Mouse (Mus musculus): Measurements from ENCODE around the gene Cpne7.
"Not testable (repeated sequence)": the region's sequence is repeated elsewhere in the genome, so short reads cannot be mapped to it uniquely, and the experiment has no call there.

The Cpne7 gene

GRCm38 (mm10) chr8:123117127-123117731 is at the start of gene Cpne7:
TSS of gene Cpne7 (plus strand) at chr8:123117374.
- DNase-seq (ENCODE audit: low spot score in 2 of 2), result no peak

- no peak for DNase-seq (ENCODE audit: low spot score in 2 of 2)
These were observed 46.0 kb upstream of the Cpne7 start for GRCm38 (mm10) chr8:123071176-123071575.

DNA sequence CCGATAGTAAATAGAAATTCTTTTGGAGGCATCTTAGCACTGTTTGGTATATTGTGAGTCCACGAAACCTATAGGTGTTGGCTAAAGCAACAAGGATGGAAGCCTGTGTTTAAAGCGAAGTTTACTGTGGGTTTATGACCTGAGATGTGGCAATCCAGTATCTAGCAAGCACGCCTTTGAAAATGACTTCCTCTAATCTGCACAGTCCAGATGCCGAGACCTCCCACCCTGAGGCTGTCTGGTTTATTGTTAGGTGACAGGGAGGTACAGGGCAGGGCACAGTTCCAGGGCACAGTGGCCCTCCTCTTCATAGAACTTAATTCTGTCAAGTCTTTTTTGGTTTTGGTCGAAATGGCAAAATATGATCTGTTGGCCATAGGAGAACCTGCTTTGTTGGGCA is 40.0 kb upstream of the Cpne7 start:
- DNase-seq (ENCODE audit: low spot score in 2 of 2), result no peak

GRCm38 (mm10) chr8:123082993-123083392 is 34.2 kb upstream of the Cpne7 start:
- DNase-seq (ENCODE audit: low spot score in 2 of 2), result no peak

GRCm38 (mm10) chr8:123083610-123084009 is 33.6 kb upstream of the Cpne7 start:
- peak; percentile 37 to 65 for DNase-seq (ENCODE audit: low spot score in 2 of 2)

DNA sequence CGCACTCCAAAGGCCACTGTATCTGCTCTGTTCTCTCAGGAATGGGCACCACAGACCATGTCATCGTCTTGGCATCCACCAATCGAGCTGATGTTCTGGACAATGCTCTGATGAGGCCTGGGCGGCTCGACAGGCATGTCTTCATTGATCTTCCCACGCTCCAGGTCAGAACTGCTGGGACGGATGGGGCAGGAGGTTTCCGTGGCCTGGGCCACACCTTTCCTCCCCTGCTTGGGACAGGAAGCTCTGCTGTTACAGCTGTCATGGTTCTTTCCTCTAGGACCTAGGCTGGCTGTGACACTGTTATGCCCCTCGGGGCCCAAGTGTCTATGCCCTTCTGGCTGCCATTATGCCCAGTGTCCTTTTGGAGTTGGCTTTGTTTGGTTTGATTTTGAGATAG is 29.9 kb upstream of the Cpne7 start:
- DNase-seq (ENCODE audit: low spot score in 2 of 2), result no peak

DNA sequence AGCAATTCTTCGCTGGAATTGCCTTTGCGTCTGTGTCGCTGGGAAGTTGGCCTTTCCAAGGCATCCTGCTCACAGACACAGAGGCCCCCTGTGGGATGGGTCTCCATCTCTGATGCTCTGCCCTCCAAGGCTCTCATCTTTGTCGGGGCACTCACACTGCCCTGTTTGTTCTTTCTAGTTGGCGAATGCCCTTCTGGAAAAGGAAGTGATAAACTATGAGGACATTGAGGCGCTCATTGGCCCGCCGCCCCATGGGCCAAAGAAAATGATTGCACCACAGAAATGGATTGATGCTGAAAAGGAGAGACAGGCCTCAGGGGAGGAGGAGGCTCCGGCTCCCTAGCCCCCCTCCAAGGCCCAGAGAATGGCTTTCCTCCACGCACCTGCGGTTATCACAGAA is 20.0 kb upstream of the Cpne7 start:
- peak; percentile 37 to 44 for DNase-seq (ENCODE audit: low spot score in 2 of 2)

GRCm38 (mm10) chr8:123097786-123098584 is 19.2 kb upstream of the Cpne7 start:
- DNase-seq (ENCODE audit: low spot score in 2 of 2), result peak; percentile 38 to 44

- DNase-seq (ENCODE audit: low spot score in 2 of 2), result no peak
These were observed 16.9 kb upstream of the Cpne7 start for GRCm38 (mm10) chr8:123100288-123100687.

GRCm38 (mm10) chr8:123101244-123101643 is 15.9 kb upstream of the Cpne7 start:
- no peak for DNase-seq (ENCODE audit: low spot score in 2 of 2)

GRCm38 (mm10) chr8:123101735-123102685 is 15.2 kb upstream of the Cpne7 start, which contains the start of gene Rpl13:
TSS of gene Rpl13 (plus strand) at chr8:123102350.
- DNase-seq (ENCODE audit: low spot score in 2 of 2), result peak; percentile 94 to 98

GRCm38 (mm10) chr8:123102855-123103254 is 14.3 kb upstream of the Cpne7 start:
- not testable (repeated sequence) for DNase-seq (ENCODE audit: low spot score in 2 of 2)

GRCm38 (mm10) chr8:123103285-123103684 is 13.9 kb upstream of the Cpne7 start:
- DNase-seq (ENCODE audit: low spot score in 2 of 2), result no peak

- no peak for DNase-seq (ENCODE audit: low spot score in 2 of 2)
These were observed 13.0 kb upstream of the Cpne7 start for GRCm38 (mm10) chr8:123104046-123104767.

GRCm38 (mm10) chr8:123105553-123106326 is 11.4 kb upstream of the Cpne7 start:
- DNase-seq (ENCODE audit: low spot score in 2 of 2), result no peak

GRCm38 (mm10) chr8:123106531-123106930 is 10.6 kb upstream of the Cpne7 start:
- DNase-seq (ENCODE audit: low spot score in 2 of 2), result no peak

GRCm38 (mm10) chr8:123108010-123108409 is 9.2 kb upstream of the Cpne7 start:
- DNase-seq (ENCODE audit: low spot score in 2 of 2), result no peak

- no peak for DNase-seq (ENCODE audit: low spot score in 2 of 2)
These were observed 8.2 kb upstream of the Cpne7 start for GRCm38 (mm10) chr8:123108953-123109352.

DNA sequence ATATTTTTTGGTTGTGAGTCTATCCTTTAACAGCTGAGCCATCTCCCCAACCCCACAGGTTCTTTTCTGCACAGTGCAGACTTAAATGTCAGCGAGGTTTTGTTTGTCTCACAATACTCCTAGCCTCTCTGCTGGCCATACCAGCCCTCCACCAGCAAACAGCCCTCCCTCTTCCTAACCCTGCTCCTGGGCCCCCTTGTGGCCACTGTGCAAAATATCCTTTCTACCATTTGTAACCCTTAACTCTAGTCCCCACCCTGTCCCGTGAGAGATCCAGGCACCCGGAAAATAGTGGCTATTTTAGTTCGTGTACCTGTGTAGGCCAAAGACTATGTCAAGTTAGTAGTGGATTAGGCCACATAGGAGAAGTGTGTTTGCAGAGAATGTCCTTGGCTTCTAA is 6.5 kb upstream of the Cpne7 start:
- DNase-seq (ENCODE audit: low spot score in 2 of 2), result no peak

- DNase-seq (ENCODE audit: low spot score in 2 of 2), result no peak
These were observed 4.3 kb upstream of the Cpne7 start for GRCm38 (mm10) chr8:123112892-123113291.

All from frontal cortex, postnatal 10 days (tissue).